Mouse (Mus musculus) midbrain, postnatal 0 days (tissue): Measurements from ENCODE around the gene Gata3. TPM values are rescaled to one million over a fixed set of nuclear protein-coding genes. Genes with fewer than 3 reads are reported as not detected.

Experiments used
- ATAC-seq: fragments of 200-750 bp; cut with Nextera tagmentation; 2 replicates; pipeline ENCODE4 v1.8.0; 2017; ENCODE audit warnings: moderate number of reproducible peaks, mild to moderate bottlenecking, moderate TSS enrichment, moderate library complexity; ENCODE audit not compliant: low FRiP score
- DNase-seq: peaks from one replicate; pipeline ENCODE4 v3.0.0-alpha.2; 2015; ENCODE audit warnings: low spot score
- H3K27ac ChIP-seq: fragments of 300-500 bp; sonication (generic); 2 replicates; pipeline ENCODE4 v1.5.1; 2014; ENCODE audit warnings: low read depth, mild to moderate bottlenecking, low read length, mixed read lengths
- H3K27me3 ChIP-seq: fragments of 300-500 bp; sonication (generic); 2 replicates; pipeline ENCODE4 v1.6.1; 2014; ENCODE audit warnings: low read length, control low read depth, mixed read lengths; ENCODE audit not compliant: insufficient read depth
- H3K36me3 ChIP-seq: fragments of 300-500 bp; sonication (generic); 2 replicates; pipeline ENCODE4 v1.6.1; 2014; ENCODE audit warnings: low read length, control low read depth, mixed read lengths; ENCODE audit not compliant: insufficient read depth
- H3K4me1 ChIP-seq: fragments of 300-500 bp; sonication (generic); 2 replicates; pipeline ENCODE4 v1.6.1; 2014; ENCODE audit warnings: mild to moderate bottlenecking, control low read depth, antibody characterized with exemption, low read length, mixed read lengths; ENCODE audit not compliant: insufficient read depth
- H3K4me2 ChIP-seq: fragments of 300-500 bp; sonication (generic); 2 replicates; pipeline ENCODE4 v1.6.1; 2014; ENCODE audit warnings: low read depth, mild to moderate bottlenecking, low read length, mixed read lengths; ENCODE audit not compliant: poor library complexity, severe bottlenecking
- H3K4me3 ChIP-seq: fragments of 300-500 bp; sonication (generic); 2 replicates; pipeline ENCODE4 v1.5.1; 2014; ENCODE audit warnings: low read depth, mild to moderate bottlenecking, low read length, moderate library complexity
- H3K9ac ChIP-seq: fragments of 300-500 bp; sonication (generic); replicated peaks from 2 replicates; pipeline ENCODE4 v1.6.1; 2014; ENCODE audit warnings: mild to moderate bottlenecking, low read length, moderate library complexity, mixed read lengths; ENCODE audit not compliant: poor library complexity, severe bottlenecking
- H3K9me3 ChIP-seq: fragments of 300-500 bp; sonication (generic); 2 replicates; pipeline ENCODE4 v1.6.1; 2016; ENCODE audit warnings: low read length, control low read depth
- CTCF ChIP-seq: IDR thresholded peaks from 2 replicates; pipeline ENCODE4 v1.5.1; 2016; ENCODE audit warnings: antibody characterized with exemption, mild to moderate bottlenecking
- WGBS: fragments of 180-500 bp; shearing (Covaris S2); extraction: QIAGEN DNeasy Blood & Tissue Kit; methylation state at CpG from one replicate; pipeline ENCODE4 v1.1.7; 2014; 5-methylcytosine and 5-hydroxymethylcytosine counted together
- polyA plus RNA-seq: library from polyadenylated mRNA; unstranded; fragments of >200 nt; fragmentation: Nextera tagmentation; extraction: Ambion mirVana; gene quantifications from 2 replicates; pipeline ENCODE4 v1.2.1, GENCODE M21; 2015
- total RNA-seq: library from RNA; depleted of rRNA; stranded (reverse); fragments of >200 nt; gene quantifications from 2 replicates; pipeline ENCODE4 v1.2.3, GENCODE M21; 2014

Gene Gata3
- total and polyA plus RNA-seq, 2 experiments from 2014 or later: 13.3 to 88.9 TPM

GRCm38 (mm10) chr2:9917602-9918001 lies 27.8 kb upstream of the Gata3 start:
- no peaks in the 10 kb centered on the region for H3K4me1 ChIP-seq
- ATAC-seq (no peak), DNase-seq (no peak)
- no peak overlapping the region for H3K9ac ChIP-seq
- H3K9me3 ChIP-seq: no peaks in the 10 kb centered on the region
- H3K27me3 ChIP-seq: no peaks in the 10 kb centered on the region
- H3K4me2 ChIP-seq: no peak overlapping the region
- H3K27ac ChIP-seq: no peak overlapping the region
- no peak overlapping the region for H3K4me3 ChIP-seq
- H3K36me3 ChIP-seq: peaks cover 11% of the 10 kb centered on the region
- no peak for TF ChIP-seq CTCF
- WGBS: 94% methylated on average over 9 of the region's 9 CpGs

GRCm38 (mm10) chr2:9905995-9906394 lies 16.2 kb upstream of the Gata3 start:
- H3K4me2 ChIP-seq: no peak overlapping the region
- 13% methylated on average over 11 of the region's 11 CpGs for WGBS
- no peak overlapping the region for H3K4me3 ChIP-seq
- no peak overlapping the region for H3K9ac ChIP-seq
- no peaks in the 10 kb centered on the region for H3K9me3 ChIP-seq
- ATAC-seq (no peak), DNase-seq (no peak)
- H3K27ac ChIP-seq: no peak overlapping the region
- H3K4me1 ChIP-seq: no peaks in the 10 kb centered on the region
- no peak for TF ChIP-seq CTCF
- H3K27me3 ChIP-seq: no peaks in the 10 kb centered on the region
- no peaks in the 10 kb centered on the region for H3K36me3 ChIP-seq

- TF ChIP-seq CTCF: no peak
- no peaks in the 10 kb centered on the region for H3K36me3 ChIP-seq
- no peaks in the 10 kb centered on the region for H3K9me3 ChIP-seq
- no peak overlapping the region for H3K27ac ChIP-seq
- WGBS: 68% methylated on average over 14 of the region's 14 CpGs
- ATAC-seq (no peak), DNase-seq (no peak)
- no peak overlapping the region for H3K9ac ChIP-seq
- H3K4me3 ChIP-seq: no peak overlapping the region
- H3K4me1 ChIP-seq: no peaks in the 10 kb centered on the region
- H3K27me3 ChIP-seq: peaks cover 5% of the 10 kb centered on the region; the same call in 1 of the 2 replicates
- no peak overlapping the region for H3K4me2 ChIP-seq
Observed at GRCm38 (mm10) chr2:9903854-9904560, 14.2 kb upstream of the Gata3 start.

- ATAC-seq (peak; percentile 44; the same call in 1 of the 2 replicates), DNase-seq (peak; percentile 33)
- Histone ChIP-seq H3K27me3 (peaks cover 49% of the 10 kb centered on the region), H3K4me2 (no peak overlapping the region), H3K27ac (no peak overlapping the region), H3K4me3 (no peak overlapping the region), H3K9me3 (no peaks in the 10 kb centered on the region), H3K4me1 (0 out of 2 replicates have a peak, but pooled peaks cover 3% of the 10 kb centered on the region), H3K36me3 (no peaks in the 10 kb centered on the region), H3K9ac (no peak overlapping the region)
- 8% methylated on average over 8 of the region's 8 CpGs for WGBS
- no peak for TF ChIP-seq CTCF
Observed at GRCm38 (mm10) chr2:9897846-9898245, 8.0 kb upstream of the Gata3 start.

GRCm38 (mm10) chr2:9896097-9896770 lies 6.4 kb upstream of the Gata3 start:
- Histone ChIP-seq H3K9me3 (no peaks in the 10 kb centered on the region), H3K27me3 (peaks cover 56% of the 10 kb centered on the region), H3K9ac (no peak overlapping the region), H3K4me2 (peak overlapping the region; percentile 41), H3K36me3 (no peaks in the 10 kb centered on the region), H3K4me1 (0 out of 2 replicates have a peak, but pooled peaks cover 3% of the 10 kb centered on the region), H3K4me3 (peak overlapping the region; percentile 13; the same call in 1 of the 2 replicates), H3K27ac (no peak overlapping the region)
- no peak for TF ChIP-seq CTCF
- DNase-seq: no peak
- 3% methylated on average over 22 of the region's 22 CpGs for WGBS
- 0 out of 2 replicates have a peak, but pooled peaks have one; percentile 27 for ATAC-seq
